Comparison of ENCODE assay signal across 27 mouse cellular contexts in the genomic region with DNA sequence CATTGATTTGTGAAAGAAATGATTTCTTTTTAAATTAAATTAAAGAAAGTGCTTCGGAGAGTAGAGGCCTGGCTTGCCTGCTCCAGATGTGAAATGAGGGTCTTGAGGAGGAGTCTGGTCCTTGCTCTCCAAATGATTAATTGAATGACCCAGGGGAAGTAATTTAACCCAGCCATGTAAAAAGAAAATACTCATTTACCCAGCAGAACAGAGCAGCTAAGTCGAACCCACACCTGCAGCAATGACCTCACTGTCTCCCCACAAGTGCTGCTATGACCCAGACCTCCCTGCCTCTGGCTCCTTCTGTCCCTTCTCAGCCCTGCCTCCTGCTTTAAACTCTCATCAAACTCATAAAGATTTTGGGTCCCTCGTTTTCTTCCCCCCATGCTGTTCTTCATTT.
A peak's percentile ranks its signal among the peaks of the same experiment; 100 is the strongest.
DNase-seq lines count a peak whose midpoint lies in the region; ATAC-seq lines count a peak whose summit lies in the region.
"Had no signal": no experiment of that assay in that cellular context is flagged by ENCODE, and none has a peak within 500 bp of the region (broad histone marks: within the 10 kb centered on the region; RNA-seq: fewer than 3 reads in every experiment).

No protein-coding gene starts in this region.

- 0 out of 2 replicates have a peak overlapping the region, but pooled peaks have one; percentile 12 for H3K27ac ChIP-seq in hindbrain, embryonic 12.5 days
- H3K27ac ChIP-seq in hindbrain, embryonic 10.5 days, result no peak overlapping the region
- 0 out of 2 replicates have a peak overlapping the region, but pooled peaks have one; percentile 36 for H3K27ac ChIP-seq in embryonic facial prominence, embryonic 11.5 days (replicated peaks; ENCODE audit: low read depth, low read length)
- H3K27ac ChIP-seq in limb, embryonic 13.5 days, result peak overlapping the region; percentile 87
- H3K27ac ChIP-seq: gastrocnemius, adult 2 months; heart, embryonic 13.5 days; hindbrain, postnatal 0 days; liver, embryonic 12.5 days; midbrain, embryonic 12.5 days; stomach, embryonic 15.5 days had no signal

- H3K36me3 ChIP-seq in hindbrain, embryonic 12.5 days, result no peaks in the 10 kb centered on the region
- no peaks in the 10 kb centered on the region for H3K36me3 ChIP-seq in hindbrain, embryonic 10.5 days
- H3K36me3 ChIP-seq in embryonic facial prominence, embryonic 11.5 days (replicated peaks; ENCODE audit: control insufficient read depth, insufficient read depth, low read depth, low read length), result no peaks in the 10 kb centered on the region
- H3K36me3 ChIP-seq in limb, embryonic 13.5 days, result no peaks in the 10 kb centered on the region
- H3K36me3 ChIP-seq: forebrain, embryonic 10.5 days; heart, embryonic 13.5 days; liver, embryonic 12.5 days; midbrain, embryonic 12.5 days; stomach, embryonic 15.5 days had no signal

- no peak for DNase-seq in hindbrain, embryonic 10.5 days (ENCODE audit: low spot score)
- peak; percentile 61 for DNase-seq in embryo, embryonic 10 days (ENCODE audit: low spot score)
- DNase-seq in embryonic facial prominence, embryonic 11.5 days (ENCODE audit: low spot score), result peak; percentile 61
- no peak for DNase-seq in layer of hippocampus, adult 11-12 months (ENCODE audit: low spot score)
- DNase-seq in adrenal gland, adult (ENCODE audit: inconsistent age in 2 of 2, low spot score in 1 of 2), result no peak
- DNase-seq: adrenal gland, postnatal 14 days; cerebellum, adult 11 months; cerebellum, postnatal 36 days; gastrocnemius, adult 2 months; heart, adult 11 months; kidney, adult 18-20 months; lung, adult 2 months; lung, postnatal 4 days; right cerebral cortex, postnatal 25 days; thymus, adult 18-20 months; thymus, postnatal 4 days had no signal

- H3K9ac ChIP-seq in hindbrain, embryonic 12.5 days, result no peak overlapping the region
- no peak overlapping the region for H3K9ac ChIP-seq in embryonic facial prominence, embryonic 11.5 days (replicated peaks; ENCODE audit: low read length)
- H3K9ac ChIP-seq in limb, embryonic 13.5 days, result no peak overlapping the region
- H3K9ac ChIP-seq: heart, embryonic 13.5 days; liver, embryonic 12.5 days; midbrain, embryonic 12.5 days; stomach, embryonic 15.5 days had no signal

- no peaks in the 10 kb centered on the region for H3K27me3 ChIP-seq in hindbrain, embryonic 12.5 days
- H3K27me3 ChIP-seq in hindbrain, embryonic 10.5 days (ENCODE audit: insufficient read depth, poor library complexity, severe bottlenecking), result no peaks in the 10 kb centered on the region
- H3K27me3 ChIP-seq in embryonic facial prominence, embryonic 11.5 days (ENCODE audit: control insufficient read depth, insufficient read depth, low read length), result no peaks in the 10 kb centered on the region
- no peaks in the 10 kb centered on the region for H3K27me3 ChIP-seq in limb, embryonic 13.5 days
- H3K27me3 ChIP-seq: heart, embryonic 13.5 days; liver, embryonic 12.5 days; midbrain, embryonic 12.5 days; stomach, embryonic 15.5 days had no signal

- no peak overlapping the region for H3K4me2 ChIP-seq in hindbrain, embryonic 12.5 days (replicated peaks)
- H3K4me2 ChIP-seq in embryonic facial prominence, embryonic 11.5 days (ENCODE audit: low read depth, low read length), result no peak overlapping the region
- no peak overlapping the region for H3K4me2 ChIP-seq in limb, embryonic 13.5 days (replicated peaks)
- H3K4me2 ChIP-seq: heart, embryonic 13.5 days; liver, embryonic 12.5 days; midbrain, embryonic 12.5 days; stomach, embryonic 15.5 days had no signal

- 40% methylated on average over 3 of the region's 3 CpGs for WGBS in hindbrain, embryonic 12.5 days
- WGBS in hindbrain, embryonic 10.5 days, result 56% methylated on average over 3 of the region's 3 CpGs
- WGBS in embryonic facial prominence, embryonic 11.5 days, result 24% methylated on average over 3 of the region's 3 CpGs
- WGBS in limb, embryonic 13.5 days, result 3% methylated on average over 3 of the region's 3 CpGs

- H3K4me3 ChIP-seq in hindbrain, embryonic 12.5 days, result no peak overlapping the region
- H3K4me3 ChIP-seq in hindbrain, embryonic 10.5 days, result no peak overlapping the region
- no peak overlapping the region for H3K4me3 ChIP-seq in embryonic facial prominence, embryonic 11.5 days (ENCODE audit: low read depth, low read length)
- H3K4me3 ChIP-seq in limb, embryonic 13.5 days, result no peak overlapping the region
- H3K4me3 ChIP-seq: forebrain, embryonic 10.5 days; gastrocnemius, adult 2 months; heart, embryonic 13.5 days; liver, embryonic 12.5 days; midbrain, embryonic 12.5 days; stomach, embryonic 15.5 days had no signal

- H3K4me1 ChIP-seq in hindbrain, embryonic 12.5 days, result peaks cover 10% of the 10 kb centered on the region; the same call in 1 of the 2 replicates
- H3K4me1 ChIP-seq in hindbrain, embryonic 10.5 days (replicated peaks), result peaks cover 9% of the 10 kb centered on the region; the same call in 1 of the 2 replicates
- H3K4me1 ChIP-seq in embryonic facial prominence, embryonic 11.5 days (ENCODE audit: control insufficient read depth, insufficient read depth, low read length), result no peaks in the 10 kb centered on the region
- H3K4me1 ChIP-seq in limb, embryonic 13.5 days, result peaks cover 45% of the 10 kb centered on the region
- H3K4me1 ChIP-seq: heart, embryonic 13.5 days; liver, embryonic 12.5 days; midbrain, embryonic 12.5 days had no signal

- no peak for ATAC-seq in hindbrain, embryonic 12.5 days (ENCODE audit: low FRiP score)
- ATAC-seq in embryonic facial prominence, embryonic 11.5 days (replicated peaks; ENCODE audit: insufficient number of reproducible peaks, low FRiP score, low TSS enrichment, low read depth), result peak; percentile 57; the same call in 1 of the 2 replicates
- ATAC-seq in limb, embryonic 13.5 days (ENCODE audit: low FRiP score, low read depth), result peak; percentile 68
- no peak for ATAC-seq in megakaryocyte, adult 5-6 weeks (ENCODE audit: poor library complexity, severe bottlenecking)
- ATAC-seq: activated CD4-positive, CD25-positive, alpha-beta regulatory T cell, adult 4 months; CD4-positive, CD25-positive, alpha-beta regulatory T cell, adult 4 months; hindbrain, postnatal 0 days; liver, embryonic 12.5 days had no signal

- no peaks in the 10 kb centered on the region for H3K9me3 ChIP-seq in hindbrain, embryonic 12.5 days (replicated peaks)
- H3K9me3 ChIP-seq in hindbrain, embryonic 10.5 days, result no peaks in the 10 kb centered on the region
- H3K9me3 ChIP-seq in embryonic facial prominence, embryonic 11.5 days (replicated peaks; ENCODE audit: control insufficient read depth, low read length), result no peaks in the 10 kb centered on the region
- no peaks in the 10 kb centered on the region for H3K9me3 ChIP-seq in limb, embryonic 13.5 days
- H3K9me3 ChIP-seq: forebrain, embryonic 10.5 days; heart, embryonic 13.5 days; liver, embryonic 12.5 days; midbrain, embryonic 12.5 days; stomach, embryonic 15.5 days had no signal

Comparison
In these comparisons a context has a peak if more than half of its experiments do, and no peak if none do; other contexts are left out.
1. ATAC-seq: peak in embryonic facial prominence, embryonic 11.5 days (single experiment) and limb, embryonic 13.5 days (single experiment); none in hindbrain, embryonic 12.5 days (single experiment) and megakaryocyte, adult 5-6 weeks (single experiment).
2. DNase-seq: peak in embryo, embryonic 10 days (single experiment) and embryonic facial prominence, embryonic 11.5 days (single experiment); none in hindbrain, embryonic 10.5 days (single experiment), layer of hippocampus, adult 11-12 months (single experiment) and adrenal gland, adult (0 of 2).